Mouse (Mus musculus) spleen, adult 2 months (tissue): ENCODE measurements around the gene Cttnbp2.

Experiments used
- CTCF ChIP-seq: fragments of 200-500 bp; IDR thresholded peaks from 2 replicates; pipeline ENCODE4 v1.5.1; 2011; ENCODE audit warnings: mild to moderate bottlenecking, inconsistent platforms; ENCODE audit not compliant: insufficient read depth, insufficient read length, insufficient replicate concordance; ENCODE audit errors: extremely low read depth
- POLR2A ChIP-seq: fragments of 200-500 bp; IDR thresholded peaks from 2 replicates; pipeline ENCODE4 v1.6.1; 2011; ENCODE audit warnings: low read depth, low read length, inconsistent platforms

- TF ChIP-seq CTCF (no peak), POLR2A (no peak)
Observed at GRCm38 (mm10) chr6:18423112-18423511, 91.5 kb downstream of the Cttnbp2 start.
